Mouse (Mus musculus) ES-Bruce4 (cell line): Measurements from ENCODE around the gene Dpp6. TPM values are rescaled to one million over a fixed set of nuclear protein-coding genes. Genes with fewer than 3 reads are reported as not detected.

Experiments used
- H3K27ac ChIP-seq: 2 replicates; pipeline ENCODE4 v1.5.1; 2012; ENCODE audit warnings: low read length, inconsistent platforms; ENCODE audit not compliant: insufficient read depth
- H3K27me3 ChIP-seq: 2 replicates; pipeline ENCODE4 v1.6.1; 2012; ENCODE audit warnings: mild to moderate bottlenecking, low read length, inconsistent platforms; ENCODE audit not compliant: control insufficient read depth, poor library complexity, insufficient read depth, severe bottlenecking
- H3K36me3 ChIP-seq: 2 replicates; pipeline ENCODE4 v1.6.1; 2012; ENCODE audit warnings: inconsistent platforms, mild to moderate bottlenecking, low read length, moderate library complexity; ENCODE audit not compliant: control insufficient read depth, poor library complexity, insufficient read depth, severe bottlenecking
- H3K4me1 ChIP-seq: one replicate; pipeline ENCODE4 v1.8.1; 2011; ENCODE audit warnings: low read length; ENCODE audit not compliant: control insufficient read depth, insufficient read depth
- H3K4me3 ChIP-seq: 2 replicates; pipeline ENCODE4 v1.5.1; 2011; ENCODE audit warnings: low read depth, mild to moderate bottlenecking, low read length
- H3K9ac ChIP-seq: 2 replicates; pipeline ENCODE4 v1.6.1; 2012; ENCODE audit warnings: low read depth, mild to moderate bottlenecking, inconsistent platforms; ENCODE audit not compliant: poor library complexity, severe bottlenecking
- H3K9me3 ChIP-seq: replicated peaks from 2 replicates; pipeline ENCODE4 v1.6.1; 2012; ENCODE audit warnings: mild to moderate bottlenecking, low read length, inconsistent platforms; ENCODE audit not compliant: control insufficient read depth, poor library complexity, insufficient read depth, severe bottlenecking
- CTCF ChIP-seq: IDR thresholded peaks from one replicate; pipeline ENCODE4 v1.8.1; 2011; ENCODE audit warnings: low read depth, low read length
- EP300 ChIP-seq: IDR thresholded peaks from 2 replicates; pipeline ENCODE4 v1.6.1; 2011; ENCODE audit warnings: low read depth, low read length; ENCODE audit not compliant: insufficient read depth
- POLR2A ChIP-seq: IDR thresholded peaks from one replicate; pipeline ENCODE4 v1.8.1; 2011; ENCODE audit warnings: low read length; ENCODE audit not compliant: insufficient read depth
- polyA plus RNA-seq: library from polyadenylated mRNA; stranded (reverse); fragments of >200 nt; gene quantifications from 2 replicates; pipeline ENCODE4 v1.2.4, GENCODE M21; 2011; ENCODE audit warnings: low read depth; ENCODE audit not compliant: missing spikeins, insufficient read depth, insufficient read length

Dpp6 gene
- polyA plus RNA-seq, 1 experiment: 4.1 TPM

DNA sequence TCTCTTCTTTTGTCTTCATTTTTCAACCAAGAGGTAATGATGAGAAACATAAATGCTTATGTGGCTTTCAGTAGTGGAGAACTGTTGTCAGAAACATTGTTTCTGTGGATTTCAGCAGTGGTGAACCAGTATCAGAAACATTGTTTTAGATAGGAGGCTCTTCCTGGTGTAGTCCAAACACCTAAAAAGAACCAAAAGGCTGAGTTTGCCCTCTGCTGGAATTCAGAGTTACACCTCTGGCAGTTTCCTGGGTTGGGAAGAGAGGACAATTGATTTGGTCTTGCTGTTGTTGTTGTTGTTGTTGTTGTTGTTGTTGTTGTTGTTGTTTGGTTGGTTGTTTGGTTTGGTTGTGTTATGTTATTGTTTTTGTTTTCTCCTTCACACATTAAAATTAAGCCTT lies 58.4 kb downstream of the Dpp6 start:
- TF ChIP-seq CTCF (peak; percentile 2), EP300 (no peak)
- Histone ChIP-seq H3K27ac (no peak overlapping the region), H3K36me3 (no peaks in the 10 kb centered on the region)

DNA sequence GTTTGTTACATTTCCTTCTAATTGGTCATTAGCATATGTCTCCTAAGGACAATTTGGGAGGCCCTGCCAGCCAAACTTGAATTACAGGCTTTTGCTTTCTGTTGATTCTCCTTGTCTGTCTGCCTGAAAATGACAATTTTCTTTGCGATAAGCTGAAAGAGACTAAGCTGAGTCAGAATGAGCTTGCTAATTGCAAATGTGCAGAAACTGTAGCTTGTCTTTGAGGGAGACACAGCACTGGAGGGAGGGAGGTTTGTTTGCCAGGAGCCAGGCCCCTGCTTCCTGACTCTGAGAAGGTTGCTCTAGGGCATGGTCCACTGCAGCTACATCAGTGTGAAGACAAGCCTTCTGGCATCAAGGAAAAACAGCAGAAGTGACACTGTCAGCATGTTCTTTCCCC lies 70.5 kb downstream of the Dpp6 start:
- no peaks in the 10 kb centered on the region for H3K36me3 ChIP-seq
- peaks cover 2% of the 10 kb centered on the region for H3K4me1 ChIP-seq
- no peaks in the 10 kb centered on the region for H3K27me3 ChIP-seq
- no peaks in the 10 kb centered on the region; the same call in 1 of the 2 replicates for H3K9me3 ChIP-seq
- H3K4me3 ChIP-seq: no peak overlapping the region
- peak; percentile 39; the same call in 1 of the 2 replicates for TF ChIP-seq EP300
- no peak for TF ChIP-seq CTCF
- H3K9ac ChIP-seq: no peak overlapping the region
- no peak overlapping the region for H3K27ac ChIP-seq

More for the DNA sequence above, 58.4 kb downstream of the Dpp6 start:
- Histone ChIP-seq H3K9ac (no peak overlapping the region), H3K4me1 (no peaks in the 10 kb centered on the region), H3K27me3 (no peaks in the 10 kb centered on the region), H3K4me3 (no peak overlapping the region), H3K9me3 (no peaks in the 10 kb centered on the region)

DNA sequence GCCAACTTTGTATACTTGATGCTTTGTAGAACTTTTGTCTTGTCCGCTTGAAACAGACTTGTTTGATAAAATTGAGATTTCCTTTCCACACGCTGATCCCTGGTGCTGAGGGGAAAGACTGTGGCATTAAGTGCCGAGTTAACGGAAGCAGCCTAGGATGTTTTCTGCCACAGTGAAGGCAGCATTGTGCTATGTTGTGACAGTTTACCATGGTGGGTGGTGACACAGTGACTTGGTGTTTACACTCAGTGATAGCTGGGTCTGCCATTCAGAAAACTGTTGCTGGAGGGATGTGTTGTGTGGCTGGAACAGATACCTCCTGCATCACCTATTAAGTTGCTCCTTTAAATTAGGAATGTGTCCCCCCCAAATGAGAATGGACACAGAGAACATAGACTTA lies 71.1 kb downstream of the Dpp6 start:
- Histone ChIP-seq H3K9me3 (no peaks in the 10 kb centered on the region; the same call in 1 of the 2 replicates), H3K27ac (no peak overlapping the region), H3K27me3 (no peaks in the 10 kb centered on the region), H3K9ac (no peak overlapping the region), H3K36me3 (no peaks in the 10 kb centered on the region), H3K4me1 (peaks cover 2% of the 10 kb centered on the region), H3K4me3 (no peak overlapping the region)
- TF ChIP-seq CTCF (no peak), POLR2A (no peak), EP300 (no peak)

DNA sequence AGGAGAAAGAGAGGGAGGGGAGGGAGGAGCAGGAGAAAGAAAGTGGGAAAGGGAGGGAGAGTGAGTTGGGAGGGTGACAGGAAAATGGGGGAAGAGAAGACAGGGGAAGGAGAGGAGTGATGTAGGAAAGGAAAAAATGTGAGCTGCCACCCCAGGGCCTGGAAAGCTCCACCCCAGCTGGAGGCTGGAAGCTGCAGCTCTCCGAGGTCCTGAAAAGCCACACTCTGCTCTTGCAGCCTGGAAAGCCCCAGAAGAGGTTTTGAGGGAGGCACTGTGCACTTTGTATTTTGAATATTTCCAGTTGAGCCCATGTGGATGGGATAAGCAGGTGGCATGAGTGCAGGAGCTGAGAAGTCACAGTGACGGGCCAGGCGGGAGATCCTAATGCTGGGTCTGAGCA lies 77.3 kb downstream of the Dpp6 start:
- no peak overlapping the region for H3K4me3 ChIP-seq
- H3K27me3 ChIP-seq: no peaks in the 10 kb centered on the region
- no peaks in the 10 kb centered on the region for H3K36me3 ChIP-seq
- no peaks in the 10 kb centered on the region for H3K4me1 ChIP-seq
- no peak for TF ChIP-seq EP300
- no peak for TF ChIP-seq POLR2A
- TF ChIP-seq CTCF: no peak
- no peak overlapping the region for H3K9ac ChIP-seq
- no peak overlapping the region for H3K27ac ChIP-seq
- H3K9me3 ChIP-seq: no peaks in the 10 kb centered on the region

DNA sequence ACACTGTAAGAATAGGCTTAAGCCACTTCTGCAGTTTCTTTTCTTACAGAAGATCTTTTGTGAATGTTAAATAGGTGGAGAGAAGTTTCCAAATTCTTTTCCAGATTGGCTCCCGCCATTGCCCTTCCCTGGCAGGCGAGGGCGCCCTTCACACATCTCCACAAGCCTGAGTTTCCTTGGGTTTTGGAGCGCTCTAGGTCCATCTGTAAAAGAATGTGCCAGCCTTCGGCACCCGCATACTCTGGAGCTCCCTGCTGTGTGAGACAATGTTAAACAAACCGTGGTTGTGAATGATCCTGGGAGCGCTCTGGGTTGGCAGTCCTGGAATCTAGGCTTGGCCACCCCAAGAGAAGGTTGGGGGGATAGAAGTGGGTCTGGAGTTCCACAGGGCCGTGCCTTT lies 86.8 kb downstream of the Dpp6 start:
- no peaks in the 10 kb centered on the region for H3K36me3 ChIP-seq
- TF ChIP-seq EP300 (no peak), POLR2A (no peak), CTCF (peak; percentile 76)
- H3K27me3 ChIP-seq: no peaks in the 10 kb centered on the region
- H3K4me1 ChIP-seq: peaks cover 2% of the 10 kb centered on the region
- H3K9ac ChIP-seq: no peak overlapping the region
- H3K27ac ChIP-seq: no peak overlapping the region
- no peaks in the 10 kb centered on the region for H3K9me3 ChIP-seq
- peak overlapping the region; percentile 43 for H3K4me3 ChIP-seq

DNA sequence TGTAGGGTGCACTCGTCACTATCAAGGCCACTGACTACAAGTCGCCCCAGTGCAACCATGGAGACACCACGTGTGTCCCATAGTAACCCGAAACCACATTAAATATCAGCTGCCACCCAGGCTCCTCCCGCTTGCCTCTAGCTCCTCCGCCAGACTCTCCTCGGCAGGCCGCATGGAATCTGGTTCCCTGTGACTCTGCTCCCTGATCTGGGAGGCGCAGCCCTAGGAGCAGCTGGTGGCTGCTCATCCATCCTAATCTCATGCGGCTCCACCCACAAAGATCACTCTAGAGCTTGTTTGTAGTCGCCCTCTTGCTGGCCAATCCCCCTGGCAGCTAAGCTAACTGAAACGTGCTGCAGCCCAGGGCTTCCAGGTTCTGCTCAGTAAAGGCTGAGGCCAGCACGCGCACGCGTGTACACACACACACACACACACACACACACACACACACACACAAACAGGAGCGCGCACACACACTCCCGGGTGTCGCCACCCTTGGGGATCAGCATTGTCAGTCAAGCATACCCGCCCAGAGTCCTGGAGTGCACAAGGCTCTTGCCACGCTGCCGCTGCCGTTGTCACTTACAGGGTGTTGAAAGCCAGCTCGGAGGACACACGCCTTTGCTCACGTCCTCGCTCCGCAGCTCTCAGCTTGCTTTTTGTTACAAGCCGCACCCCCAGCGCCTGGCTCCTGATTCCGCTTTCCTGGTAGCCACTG lies 87.5 kb downstream of the Dpp6 start:
- Histone ChIP-seq H3K4me3 (peak overlapping the region; percentile 43), H3K27ac (no peak overlapping the region), H3K4me1 (peaks cover 2% of the 10 kb centered on the region), H3K9ac (no peak overlapping the region), H3K9me3 (no peaks in the 10 kb centered on the region), H3K36me3 (no peaks in the 10 kb centered on the region), H3K27me3 (no peaks in the 10 kb centered on the region)
- no peak for TF ChIP-seq EP300
- TF ChIP-seq CTCF: no peak
- TF ChIP-seq POLR2A: no peak
